Comparison of ENCODE assay signal across 8 mouse cellular contexts in genomic region chr2:144172100-144172770, GRCm38 (mm10).
DNase-seq lines count a peak whose midpoint lies in the region; ATAC-seq and TF ChIP-seq lines count a peak whose summit lies in the region.

No protein-coding gene starts in this region.

- no peak for TF ChIP-seq CTCF in stomach, postnatal 0 days (IDR thresholded peaks at IDR 0.05; ENCODE audit: low read depth)

- H3K9me3 ChIP-seq in limb, embryonic 10.5 days (replicated peaks) = no peaks in the 10 kb centered on the region
- H3K9me3 ChIP-seq in midbrain, embryonic 11.5 days (ENCODE audit: control insufficient read depth, low read length) = no peaks in the 10 kb centered on the region
- no peaks in the 10 kb centered on the region for H3K9me3 ChIP-seq in stomach, postnatal 0 days (ENCODE audit: control insufficient read depth, low read length)

- peaks cover 14% of the 10 kb centered on the region for H3K4me1 ChIP-seq in limb, embryonic 10.5 days
- peaks cover 2% of the 10 kb centered on the region; the same call in 1 of the 2 replicates for H3K4me1 ChIP-seq in midbrain, embryonic 11.5 days (ENCODE audit: control insufficient read depth, insufficient read depth, low read length)
- H3K4me1 ChIP-seq in stomach, postnatal 0 days (replicated peaks; ENCODE audit: control insufficient read depth, insufficient read depth) = peaks cover under 1% of the 10 kb centered on the region; the same call in 1 of the 2 replicates

- peak; percentile 98 for ATAC-seq in midbrain, embryonic 11.5 days (ENCODE audit: low FRiP score)
- peak; percentile 81 for ATAC-seq in stomach, postnatal 0 days (ENCODE audit: low FRiP score, low TSS enrichment)

- peak overlapping the region; percentile 61 for H3K9ac ChIP-seq in midbrain, embryonic 11.5 days (ENCODE audit: low read length)
- peak overlapping the region; percentile 54 for H3K9ac ChIP-seq in stomach, postnatal 0 days (ENCODE audit: low read length)

- no peaks in the 10 kb centered on the region for H3K36me3 ChIP-seq in limb, embryonic 10.5 days
- no peaks in the 10 kb centered on the region for H3K36me3 ChIP-seq in midbrain, embryonic 11.5 days (ENCODE audit: control insufficient read depth, insufficient read depth, low read length)
- no peaks in the 10 kb centered on the region for H3K36me3 ChIP-seq in stomach, postnatal 0 days (ENCODE audit: control insufficient read depth, insufficient read depth, low read length)

- no peaks in the 10 kb centered on the region for H3K27me3 ChIP-seq in limb, embryonic 10.5 days (ENCODE audit: low read depth, poor library complexity, severe bottlenecking)
- no peaks in the 10 kb centered on the region for H3K27me3 ChIP-seq in midbrain, embryonic 11.5 days (ENCODE audit: control insufficient read depth, insufficient read depth, low read length)
- no peaks in the 10 kb centered on the region for H3K27me3 ChIP-seq in stomach, postnatal 0 days (ENCODE audit: control insufficient read depth, insufficient read depth, low read length)

- no peak for TF ChIP-seq EP300 in stomach, postnatal 0 days (optimal IDR thresholded peaks at IDR 0.05)

- H3K4me3 ChIP-seq in limb, embryonic 10.5 days = peak overlapping the region; percentile 42
- peak overlapping the region; percentile 20; the same call in 1 of the 2 replicates for H3K4me3 ChIP-seq in midbrain, embryonic 11.5 days (ENCODE audit: low read depth, low read length)
- peak overlapping the region; percentile 39 for H3K4me3 ChIP-seq in stomach, postnatal 0 days (ENCODE audit: low read depth, low read length)

- H3K4me2 ChIP-seq in midbrain, embryonic 11.5 days = peak overlapping the region; percentile 49
- H3K4me2 ChIP-seq in stomach, postnatal 0 days (replicated peaks; ENCODE audit: low read depth) = peak overlapping the region; percentile 65

- peak; percentile 61 to 74 for DNase-seq in adrenal gland, postnatal 36 days
- DNase-seq in embryo, embryonic 9.5 days (ENCODE audit: extremely low spot score) = peak; percentile 76
- DNase-seq in heart, adult 9 months (ENCODE audit: low spot score in 2 of 2) = peak; percentile 66 to 70
- peak; percentile 55 to 59 for DNase-seq in kidney, adult 8-10 months
- peak; percentile 65 for DNase-seq in limb, embryonic 10.5 days (ENCODE audit: low spot score)
- DNase-seq in midbrain, embryonic 11.5 days (ENCODE audit: low spot score, missing footprints) = peak; percentile 95
- DNase-seq in stomach, postnatal 0 days (ENCODE audit: low spot score) = peak; percentile 59
- no peak for DNase-seq in spleen, adult 18-20 months

- H3K27ac ChIP-seq in limb, embryonic 10.5 days = peak overlapping the region; percentile 81
- peak overlapping the region; percentile 9; the same call in 1 of the 2 replicates for H3K27ac ChIP-seq in midbrain, embryonic 11.5 days (ENCODE audit: low read depth, low read length)
- no peak overlapping the region for H3K27ac ChIP-seq in stomach, postnatal 0 days (replicated peaks)

- WGBS in limb, embryonic 10.5 days = 24% methylated on average over 9 of the region's 9 CpGs
- 21% methylated on average over 9 of the region's 9 CpGs for WGBS in midbrain, embryonic 11.5 days
- WGBS in stomach, postnatal 0 days = 13% methylated on average over 9 of the region's 9 CpGs

Comparison
In these comparisons a context has a peak if more than half of its experiments do, and no peak if none do; other contexts are left out.
1. DNase-seq: peak in adrenal gland, postnatal 36 days (2 of 2), embryo, embryonic 9.5 days (single experiment), heart, adult 9 months (2 of 2), kidney, adult 8-10 months (2 of 2), limb, embryonic 10.5 days (single experiment), midbrain, embryonic 11.5 days (single experiment) and stomach, postnatal 0 days (single experiment); none in spleen, adult 18-20 months (0 of 2).
2. Peak in every context shown above with its lines, with median percentiles within 50 percentile points of each other: H3K4me3 ChIP-seq.